Comparison of ENCODE assay signal across 9 mouse cellular contexts in the genomic region with DNA sequence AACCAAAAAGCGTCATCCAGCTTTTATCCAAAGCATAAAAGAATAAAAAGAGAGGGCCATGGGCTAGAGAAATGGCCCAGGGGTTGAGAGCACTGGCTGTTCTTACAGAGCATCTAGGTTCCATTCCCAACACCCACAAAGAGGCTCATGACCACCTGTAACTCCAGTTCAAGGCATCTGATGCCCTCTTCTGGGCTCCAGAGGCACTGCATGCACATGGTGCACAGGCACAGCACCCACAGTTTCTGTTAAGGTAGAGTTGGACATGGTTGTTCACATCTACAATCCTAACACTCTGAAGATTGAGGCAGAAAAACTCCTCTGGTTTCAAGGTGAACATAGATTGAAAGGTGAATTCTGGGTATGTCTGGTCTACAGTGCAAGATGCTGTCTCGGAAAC. TPM values are rescaled to one million over a fixed set of nuclear protein-coding genes. Genes with fewer than 3 reads are reported as not detected.
DNase-seq lines count a peak whose midpoint lies in the region; ATAC-seq and TF ChIP-seq lines count a peak whose summit lies in the region.
"Had no signal": no experiment of that assay in that cellular context is flagged by ENCODE, and none has a peak within 500 bp of the region (broad histone marks: within the 10 kb centered on the region; RNA-seq: fewer than 3 reads in every experiment).

No protein-coding gene starts in this region.

- no peaks in the 10 kb centered on the region for H3K79me2 ChIP-seq in MEL (ENCODE audit: control insufficient read depth, insufficient read depth, low read length, poor library complexity)

- H3K27me3 ChIP-seq in cerebellum, adult 2 months (ENCODE audit: control insufficient read depth, insufficient read depth, low read length) = no peaks in the 10 kb centered on the region
- no peaks in the 10 kb centered on the region for H3K27me3 ChIP-seq in MEL (ENCODE audit: control insufficient read depth in 1 of 2, insufficient read depth in 2 of 2, low read length in 2 of 2)
- H3K27me3 ChIP-seq in small intestine, adult 2 months (ENCODE audit: control insufficient read depth, insufficient read depth, low read length) = no peaks in the 10 kb centered on the region

- no peak overlapping the region for H3K4me3 ChIP-seq in cerebellum, adult 2 months (replicated peaks; ENCODE audit: insufficient read depth, low read depth, low read length)
- H3K4me3 ChIP-seq in lung, adult 2 months (replicated peaks; ENCODE audit: extremely low read depth, low read depth, low read length) = no peak overlapping the region
- H3K4me3 ChIP-seq in MEL (ENCODE audit: control insufficient read depth in 1 of 2, insufficient read depth in 1 of 2, low read depth in 2 of 2, low read length in 2 of 2) = no peak overlapping the region
- H3K4me3 ChIP-seq in small intestine, adult 2 months (ENCODE audit: low read depth, low read length) = no peak overlapping the region

- H3K9me3 ChIP-seq in MEL (replicated peaks; ENCODE audit: insufficient read depth, low read length) = no peaks in the 10 kb centered on the region

- peaks cover 6% of the 10 kb centered on the region for H3K4me1 ChIP-seq in cerebellum, adult 2 months (ENCODE audit: control insufficient read depth, insufficient read depth, low read length)
- no peaks in the 10 kb centered on the region for H3K4me1 ChIP-seq in lung, adult 2 months (ENCODE audit: control insufficient read depth, insufficient read depth, low read length)
- H3K4me1 ChIP-seq in MEL (ENCODE audit: control insufficient read depth in 1 of 2, insufficient read depth in 2 of 2, low read length in 2 of 2) = no peaks in the 10 kb centered on the region
- H3K4me1 ChIP-seq in small intestine, adult 2 months (ENCODE audit: control insufficient read depth, insufficient read depth, insufficient read length, low read length) = no peaks in the 10 kb centered on the region

- whole genome bisulfite sequencing in cerebellum, adult 2 months = 97% methylated on average over 2 of the region's 2 CpGs
- WGBS in lung, adult 2 months = 98% methylated on average over 2 of the region's 2 CpGs
- WGBS in small intestine, adult 2 months = 98% methylated on average over 2 of the region's 2 CpGs

- intact Hi-C loops in heart, postnatal 36 days (cut with DNase I) = no loop called here

- peak; percentile 30; the same call in 1 of the 2 replicates for TF ChIP-seq CTCF in cerebellum, adult 2 months (IDR thresholded peaks at IDR 0.05; ENCODE audit: borderline replicate concordance, insufficient read depth, low read depth, low read length)
- peak; percentile 41 for TF ChIP-seq CTCF in lung, adult 2 months (IDR thresholded peaks at IDR 0.05; ENCODE audit: insufficient read depth, low read length)
- peak; percentile 56 to 68 (median 61) for TF ChIP-seq CTCF in MEL (IDR thresholded peaks at IDR 0.05 in 2 of 3, conservative IDR thresholded peaks at IDR 0.05 in 1 of 3; ENCODE audit: control insufficient read depth in 1 of 3, insufficient read depth in 1 of 3, low read depth in 2 of 3, low read length in 3 of 3, poor library complexity in 1 of 3, severe bottlenecking in 1 of 3)
- TF ChIP-seq CTCF in small intestine, adult 2 months (IDR thresholded peaks at IDR 0.05; ENCODE audit: extremely low read depth, insufficient read length, insufficient replicate concordance, low read depth, low read length) = peak; percentile 21; the same call in 1 of the 2 replicates

- no peak overlapping the region for H3K9ac ChIP-seq in MEL (ENCODE audit: control insufficient read depth, low read depth, low read length, poor library complexity, severe bottlenecking)

- H3K27ac ChIP-seq in cerebellum, adult 2 months (ENCODE audit: insufficient read depth, low read length) = no peak overlapping the region
- no peak overlapping the region for H3K27ac ChIP-seq in MEL (ENCODE audit: control insufficient read depth, low read depth, low read length)
- no peak overlapping the region for H3K27ac ChIP-seq in small intestine, adult 2 months (ENCODE audit: insufficient read depth, low read depth, low read length)

- no peak for TF ChIP-seq EP300 in MEL (IDR thresholded peaks at IDR 0.05; ENCODE audit: low read depth in 1 of 2, low read length in 2 of 2)

- no peaks in the 10 kb centered on the region for H3K36me3 ChIP-seq in MEL (ENCODE audit: control insufficient read depth in 1 of 2, insufficient read depth in 2 of 2, low read length in 2 of 2)
- H3K36me3 ChIP-seq in small intestine, adult 2 months (ENCODE audit: control insufficient read depth, insufficient read depth, low read length) = peaks cover 13% of the 10 kb centered on the region

- no peak for TF ChIP-seq POLR2A in cerebellum, adult 2 months (IDR thresholded peaks at IDR 0.05; ENCODE audit: borderline replicate concordance, insufficient read depth, low read length)
- no peak for TF ChIP-seq POLR2A in lung, adult 2 months (IDR thresholded peaks at IDR 0.05; ENCODE audit: borderline replicate concordance, extremely low read depth, low read depth, low read length)
- TF ChIP-seq POLR2A in MEL (IDR thresholded peaks at IDR 0.05; ENCODE audit: control insufficient read depth in 1 of 2, insufficient read depth in 1 of 2, low read depth in 1 of 2, low read length in 2 of 2, poor library complexity in 1 of 2) = no peak
- TF ChIP-seq POLR2A in small intestine, adult 2 months (IDR thresholded peaks at IDR 0.05; ENCODE audit: low read depth, low read length) = no peak

- no peak for ATAC-seq in granulocyte monocyte progenitor cell, adult 5-6 weeks (replicated peaks; ENCODE audit: poor library complexity, severe bottlenecking)

- peak; percentile 29 for TF ChIP-seq RAD21 in MEL (IDR thresholded peaks at IDR 0.05; ENCODE audit: low read depth, low read length)

- no peak for DNase-seq in cerebellum, adult 2 months
- DNase-seq in cerebellum, adult 18-20 months = no peak
- no peak for DNase-seq in lung, adult 2 months
- no peak for DNase-seq in lung, postnatal 25 days (ENCODE audit: low spot score)
- DNase-seq in MEL (ENCODE audit: low read depth, low spot score) = peak; percentile 40
- no peak for DNase-seq in heart, postnatal 36 days
- DNase-seq: heart, postnatal 4 days had no signal

TF ChIP-seq in MEL, 35 proteins besides CTCF, POLR2A, EP300 and RAD21:
- TF ChIP-seq CHD2 (IDR thresholded peaks at IDR 0.05; ENCODE audit: low read length) = no peak
- TF ChIP-seq SMC3 (IDR thresholded peaks at IDR 0.05; ENCODE audit: low read depth, low read length) = peak; percentile 50
TF ChIP-seq in MEL: peak in this region for 1.

RNA-seq across cellular contexts. Expression of a gene that starts 44.6 kb away (rescaled TPM):
- polyA plus RNA-seq in cerebellum, adult 2 months (2012; rRNA removed) = 36.2 and 38.4 TPM in 2 replicates
- polyA plus RNA-seq in lung, adult 2 months (2012; rRNA removed) = 38.0 and 45.8 TPM in 2 replicates
- 8.7 and 9.6 TPM in 2 replicates for total RNA-seq in MEL (2012; rRNA removed)
- polyA plus RNA-seq in MEL (2012; ENCODE audit: insufficient read depth in 1 of 2, insufficient read length in 2 of 2, low read depth in 1 of 2, low replicate concordance in 2 of 2, missing spikeins in 1 of 2) = 10 to 100 TPM in 1 of 2 experiments, not detected in 1; 29.1 TPM
- 11.8 and 26.7 TPM in 2 replicates for polyA plus RNA-seq in small intestine, adult 2 months (2012; rRNA removed)
- 27.2 and 35.3 TPM in 2 replicates for total RNA-seq in granulocyte monocyte progenitor cell, adult 5-6 weeks (2014; fragmentation: Nextera tagmentation)
- 21.3 and 33.0 TPM in 2 replicates for total RNA-seq in granulocyte monocyte progenitor cell, adult 5-6 weeks (2017)
- total RNA-seq in heart, postnatal 36 days (2021) = 10 to 100 TPM; 18.9 to 19.2 TPM
